ENCODE assay signal across 8 mouse cellular contexts in genomic region chr10:13965316-13965973, GRCm38 (mm10). TPM values are rescaled to one million over a fixed set of nuclear protein-coding genes. Genes with fewer than 3 reads are reported as not detected.
DNase-seq lines count a peak whose midpoint lies in the region; ATAC-seq and TF ChIP-seq lines count a peak whose summit lies in the region.

No protein-coding gene starts in this region.

- no peaks in the 10 kb centered on the region for H3K9me3 ChIP-seq in intestine, embryonic 14.5 days (ENCODE audit: control insufficient read depth, low read length)
- no peaks in the 10 kb centered on the region for H3K9me3 ChIP-seq in megakaryocyte, embryonic 14.5 days

- H3K36me3 ChIP-seq in intestine, embryonic 14.5 days (ENCODE audit: control insufficient read depth, insufficient read depth, low read length) = no peaks in the 10 kb centered on the region
- H3K36me3 ChIP-seq in megakaryocyte, embryonic 14.5 days (replicated peaks; ENCODE audit: low read length) = no peaks in the 10 kb centered on the region

- no peaks in the 10 kb centered on the region for H3K4me1 ChIP-seq in cortical plate, adult 2 months (ENCODE audit: control insufficient read depth, insufficient read depth, low read length)
- H3K4me1 ChIP-seq in intestine, embryonic 14.5 days (replicated peaks; ENCODE audit: control insufficient read depth, insufficient read depth, low read length) = 0 out of 2 replicates have a peak, but pooled peaks cover 4% of the 10 kb centered on the region
- peaks cover 29% of the 10 kb centered on the region for H3K4me1 ChIP-seq in megakaryocyte, embryonic 14.5 days

- ATAC-seq in intestine, embryonic 14.5 days (replicated peaks; ENCODE audit: low FRiP score, low TSS enrichment, low read depth) = peak; percentile 81

- no peaks in the 10 kb centered on the region; the same call in 1 of the 2 replicates for H3K27me3 ChIP-seq in intestine, embryonic 14.5 days (replicated peaks; ENCODE audit: control insufficient read depth, insufficient read depth, low read length)
- H3K27me3 ChIP-seq in megakaryocyte, embryonic 14.5 days (replicated peaks) = no peaks in the 10 kb centered on the region

- peak overlapping the region; percentile 95 for H3K4me2 ChIP-seq in intestine, embryonic 14.5 days (ENCODE audit: low read length)

- WGBS in intestine, embryonic 14.5 days = under 1% methylated on average over 54 of the region's 54 CpGs

- peak; percentile 93 for DNase-seq in ZHBTc4 (ENCODE audit: low read depth, low spot score)
- DNase-seq in gastrocnemius, postnatal 25 days = peak; percentile 96
- peak; percentile 95 for DNase-seq in intestine, embryonic 14.5 days (ENCODE audit: low spot score)
- DNase-seq in left cerebral cortex, postnatal 10 days (ENCODE audit: extremely low spot score in 1 of 2, low spot score in 2 of 2) = peak; percentile 85 to 94
- DNase-seq in right cerebral cortex, adult 18-20 months = peak; percentile 91
- peak; percentile 81 to 91 for DNase-seq in urinary bladder, adult 18-20 months (ENCODE audit: low spot score in 2 of 2)

- H3K27ac ChIP-seq in cortical plate, adult 2 months (ENCODE audit: insufficient read depth, low read length) = peak overlapping the region; percentile 99
- peak overlapping the region; percentile 97 for H3K27ac ChIP-seq in intestine, embryonic 14.5 days (ENCODE audit: low read depth)

- TF ChIP-seq CTCF in cortical plate, adult 2 months (IDR thresholded peaks at IDR 0.05; ENCODE audit: extremely low read depth, insufficient read depth, low read length) = no peak

- H3K4me3 ChIP-seq in cortical plate, adult 2 months (ENCODE audit: insufficient read depth, low read length) = peak overlapping the region; percentile 83
- H3K4me3 ChIP-seq in intestine, embryonic 14.5 days (ENCODE audit: low read depth, low read length) = peak overlapping the region; percentile 84
- peak overlapping the region; percentile 98 for H3K4me3 ChIP-seq in megakaryocyte, embryonic 14.5 days (replicated peaks)

- peak; percentile 82; the same call in 1 of the 2 replicates for TF ChIP-seq POLR2A in cortical plate, adult 2 months (IDR thresholded peaks at IDR 0.05; ENCODE audit: extremely low read depth, insufficient read depth, low read length)

- intact Hi-C loops in left cerebral cortex, postnatal 10 days (cut with DNase I) = loop anchor here (5.0 kb wide), 7 partner anchors 82 to 427 kb away; partner anchors contain the start of gene Aig1

- peak overlapping the region; percentile 88 for H3K9ac ChIP-seq in intestine, embryonic 14.5 days (ENCODE audit: low read length)

RNA-seq across cellular contexts. Expression of gene Hivep2, which starts 0.4 kb away (rescaled TPM):
- 101 and 113 TPM in 2 replicates for polyA plus RNA-seq in cortical plate, adult 2 months (2012; rRNA removed)
- 10 to 100 TPM; 32.0 to 41.5 TPM for total RNA-seq in gastrocnemius, postnatal 25 days (2021)
- 7.1 and 7.2 TPM in 2 replicates for polyA plus RNA-seq in intestine, embryonic 14.5 days (2014; fragmentation: Nextera tagmentation; extraction: Ambion mirVana)
- 100 to 1,000 TPM; 277 to 292 TPM for total RNA-seq in left cerebral cortex, postnatal 10 days (2021)
- 0.47 and 0.75 TPM in 2 replicates for polyA plus RNA-seq in megakaryocyte, embryonic 14.5 days (2012; ENCODE audit: insufficient read depth, low replicate concordance)

Comparison
In these comparisons a context has a peak if more than half of its experiments do, and no peak if none do; other contexts are left out.
1. Peak in every context shown above with its lines: DNase-seq, ATAC-seq, H3K4me3 ChIP-seq and H3K27ac ChIP-seq.
2. RNA of gene Hivep2, which starts 0.4 kb away (polyA plus RNA-seq): 101 to 113 TPM in cortical plate, adult 2 months; 7.1 to 7.2 TPM in intestine, embryonic 14.5 days and 0.47 to 0.75 TPM in megakaryocyte, embryonic 14.5 days; every median in the first group is over 10 times any median in the second.